Mouse (Mus musculus) B cell, adult 2 months (primary cell): Measurements from ENCODE around the gene Cyp4a29.
"Not testable (repeated sequence)": the region's sequence is repeated elsewhere in the genome, so short reads cannot be mapped to it uniquely, and the experiment has no call there.

Experiments
- DNase-seq, 2 experiments: peaks; one replicate each; pipeline ENCODE4 v3.0.0; 2022

Gene Cyp4a29

DNA sequence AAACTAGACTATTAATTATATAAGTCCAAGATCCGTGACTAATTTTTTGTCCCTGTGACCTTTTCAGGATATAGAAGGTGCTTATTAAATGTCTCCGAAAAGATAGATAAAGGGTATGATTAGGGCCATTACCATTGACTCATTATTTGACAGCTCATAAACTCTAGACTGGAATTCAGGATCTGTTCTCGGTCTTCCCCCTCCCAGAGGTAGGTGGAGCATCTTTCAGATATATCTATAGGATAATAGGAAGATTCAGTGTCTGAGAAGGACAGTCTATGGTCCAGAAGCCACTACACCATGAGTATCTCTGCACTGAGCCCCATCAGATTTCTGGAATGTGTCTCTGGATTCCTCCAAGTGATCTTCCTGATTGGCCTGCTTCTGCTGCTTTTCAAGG lies at the start of gene Cyp4a29:
TSS of gene Cyp4a29 (plus strand) at position 301 of the 400 bp plus-strand sequence.
- DNase-seq: no peak

- DNase-seq: not testable (repeated sequence)
Measured at GRCm38 (mm10) chr4:115232901-115233300, 9.0 kb upstream of the Cyp4a29 start.

GRCm38 (mm10) chr4:115236462-115237096 lies 5.3 kb upstream of the Cyp4a29 start:
- DNase-seq: no peak

DNA sequence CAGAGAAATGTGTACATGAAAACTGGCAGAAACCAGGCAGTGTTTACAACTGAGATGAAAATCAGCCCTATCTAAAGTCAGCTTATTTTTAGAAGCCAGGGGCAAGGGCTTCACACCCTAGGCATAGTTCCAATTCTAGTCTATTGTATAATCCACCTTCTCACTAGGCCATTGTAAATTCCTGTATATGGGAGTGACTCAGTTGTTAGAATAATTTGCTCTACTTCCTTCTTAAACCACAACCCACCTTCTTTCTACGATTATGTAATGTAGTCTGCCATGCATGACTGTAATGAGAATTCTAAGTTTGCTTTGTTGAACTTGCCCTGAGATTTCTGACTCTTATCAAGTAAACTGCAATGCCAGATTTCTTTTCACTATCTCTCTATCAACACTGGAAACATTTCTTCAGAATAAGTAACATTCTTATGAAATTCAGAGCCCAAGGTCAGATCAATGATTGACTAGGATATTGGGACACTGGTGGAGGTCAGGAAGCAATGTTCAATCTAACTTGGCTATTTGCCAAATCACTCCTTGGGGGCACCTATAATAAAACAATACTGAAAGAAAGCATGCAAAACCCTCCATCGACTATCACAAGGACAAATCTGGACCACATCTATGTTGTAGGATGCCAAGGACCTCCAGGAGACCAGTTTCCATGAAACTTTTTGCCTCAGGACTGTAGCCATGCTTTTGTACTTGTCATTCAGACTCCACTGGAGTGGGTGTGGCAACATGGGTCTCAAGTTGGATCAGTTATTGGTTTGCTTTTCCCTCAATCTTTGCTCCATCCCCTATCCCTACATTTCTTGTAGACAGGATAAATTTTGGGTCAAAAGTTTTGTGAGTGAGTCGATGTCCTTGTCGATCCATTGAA lies 23.0 kb downstream of the Cyp4a29 start:
- not testable (repeated sequence) for DNase-seq

DNA sequence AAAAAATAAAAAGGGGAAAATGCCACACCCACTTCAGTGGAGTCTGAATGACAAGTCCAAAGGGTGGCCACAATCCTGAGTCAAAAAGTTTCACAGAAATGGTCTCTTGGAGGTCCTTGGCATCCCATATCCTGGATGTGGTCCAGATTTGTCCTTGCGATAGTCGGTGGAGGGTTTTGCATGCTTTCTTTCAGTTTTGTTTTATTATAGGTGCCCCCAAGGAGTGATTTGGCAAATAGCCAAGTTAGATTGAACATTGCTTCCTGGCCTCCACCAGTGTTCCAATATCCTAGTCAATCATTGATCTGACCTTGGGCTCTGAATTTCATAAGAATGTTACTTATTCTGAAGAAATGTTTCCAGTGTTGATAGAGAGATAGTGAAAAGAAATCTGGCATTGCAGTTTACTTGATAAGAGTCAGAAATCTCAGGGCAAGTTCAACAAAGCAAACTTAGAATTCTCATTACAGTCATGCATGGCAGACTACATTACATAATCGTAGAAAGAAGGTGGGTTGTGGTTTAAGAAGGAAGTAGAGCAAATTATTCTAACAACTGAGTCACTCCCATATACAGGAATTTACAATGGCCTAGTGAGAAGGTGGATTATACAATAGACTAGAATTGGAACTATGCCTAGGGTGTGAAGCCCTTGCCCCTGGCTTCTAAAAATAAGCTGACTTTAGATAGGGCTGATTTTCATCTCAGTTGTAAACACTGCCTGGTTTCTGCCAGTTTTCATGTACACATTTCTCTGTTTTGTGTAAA lies 36.5 kb downstream of the Cyp4a29 start:
- DNase-seq: not testable (repeated sequence)

DNA sequence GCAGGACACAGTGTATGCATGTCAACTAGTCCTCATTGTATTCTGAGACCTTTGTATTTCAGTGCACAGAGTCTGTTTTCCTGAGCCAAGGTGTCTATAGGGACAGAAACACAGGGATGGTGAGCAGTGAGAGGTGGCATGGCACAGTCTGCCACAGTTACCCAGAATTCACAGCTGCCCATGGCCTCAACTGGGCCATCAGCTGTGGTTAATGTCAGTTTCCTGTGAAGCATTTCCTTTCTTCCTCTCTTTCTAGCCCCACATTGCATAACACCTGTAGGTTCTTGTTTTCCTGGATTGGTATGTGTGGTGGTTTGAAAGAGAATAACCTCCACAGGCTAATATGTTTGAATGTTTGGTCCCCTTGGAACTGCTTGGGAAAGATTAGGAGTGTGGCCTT lies 38.5 kb downstream of the Cyp4a29 start:
- DNase-seq: no peak

- not testable (repeated sequence) for DNase-seq
Measured at GRCm38 (mm10) chr4:115280779-115281178, 38.9 kb downstream of the Cyp4a29 start.

DNA sequence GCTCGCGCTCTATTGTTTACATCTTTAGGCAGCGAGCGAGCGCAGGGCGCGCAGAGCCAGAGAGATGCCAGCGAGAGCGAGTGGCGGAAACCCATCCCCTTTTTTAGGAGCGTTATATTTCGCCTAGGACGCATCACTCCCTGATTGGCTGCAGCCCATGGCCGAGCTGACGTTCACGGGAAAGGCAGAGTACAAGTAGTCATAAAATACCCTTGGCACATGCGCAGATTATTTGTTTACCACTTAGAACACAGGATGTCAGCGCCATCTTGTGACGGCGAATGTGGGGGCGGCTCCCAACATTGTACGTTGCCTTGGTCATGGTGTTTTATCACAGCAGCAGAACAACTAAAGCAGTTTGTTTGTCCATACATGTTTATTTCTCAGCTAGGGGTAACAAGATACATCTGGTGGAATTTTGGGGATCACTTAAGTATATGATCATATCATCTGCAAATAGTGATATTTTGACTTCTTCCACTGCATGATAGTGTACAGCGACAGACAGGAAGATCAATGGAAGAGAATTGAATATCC lies 39.4 kb downstream of the Cyp4a29 start:
- not testable (repeated sequence) for DNase-seq

DNA sequence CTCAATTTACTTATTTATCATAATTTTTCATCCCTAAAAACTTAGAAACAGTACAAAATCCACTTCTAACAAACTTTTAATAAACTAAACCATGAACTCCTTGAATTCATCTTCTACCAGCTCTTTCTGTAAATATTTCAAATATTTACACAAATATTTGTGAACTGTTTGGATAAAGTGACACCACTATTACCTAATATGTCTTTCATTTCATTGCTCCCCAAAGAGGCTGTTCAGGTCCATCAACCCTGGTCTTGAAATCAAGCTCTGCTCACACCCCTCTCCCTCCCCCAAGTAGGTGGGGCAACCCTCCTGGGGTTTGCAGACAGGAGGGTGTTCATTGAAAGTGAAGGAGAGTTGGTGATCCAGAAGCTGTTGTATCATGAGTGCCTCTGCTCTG lies 56.9 kb downstream of the Cyp4a29 start, which contains the start of gene Cyp4a12a:
TSS of gene Cyp4a12a (plus strand) at position 301 of the 400 bp plus-strand sequence.
- not testable (repeated sequence) for DNase-seq
